Mouse (Mus musculus): Measurements from ENCODE around the gene Syt2. TPM values are rescaled to one million over a fixed set of nuclear protein-coding genes. Genes with fewer than 3 reads are reported as not detected.

Syt2 gene
- polyA plus RNA-seq, 1 experiment from 2014 or later, result 0.34 TPM

- Histone ChIP-seq H3K4me3 (replicated peaks) (no peak overlapping the region), H3K9me3 (no peaks in the 10 kb centered on the region), H3K27me3 (no peaks in the 10 kb centered on the region), H3K4me2 (no peak overlapping the region), H3K4me1 (replicated peaks) (no peaks in the 10 kb centered on the region), H3K27ac (no peak overlapping the region), H3K36me3 (no peaks in the 10 kb centered on the region), H3K9ac (replicated peaks) (no peak overlapping the region)
- no peak for ATAC-seq (ENCODE audit: insufficient number of reproducible peaks, insufficient read depth, low FRiP score, low TSS enrichment, low read depth)
- 53% methylated on average over 12 of the region's 12 CpGs for WGBS
Measured at GRCm38 (mm10) chr1:134719718-134720304, 73.3 kb downstream of the Syt2 start.

GRCm38 (mm10) chr1:134721486-134721885 lies 75.0 kb downstream of the Syt2 start:
- H3K4me2 ChIP-seq, result no peak overlapping the region
- no peaks in the 10 kb centered on the region for H3K36me3 ChIP-seq
- H3K4me3 ChIP-seq (replicated peaks), result no peak overlapping the region
- 83% methylated on average over 5 of the region's 5 CpGs for WGBS
- no peaks in the 10 kb centered on the region for H3K27me3 ChIP-seq
- no peaks in the 10 kb centered on the region for H3K9me3 ChIP-seq
- H3K4me1 ChIP-seq (replicated peaks), result no peaks in the 10 kb centered on the region
- ATAC-seq (ENCODE audit: insufficient number of reproducible peaks, insufficient read depth, low FRiP score, low TSS enrichment, low read depth), result no peak
- H3K9ac ChIP-seq (replicated peaks), result no peak overlapping the region
- H3K27ac ChIP-seq, result no peak overlapping the region

DNA sequence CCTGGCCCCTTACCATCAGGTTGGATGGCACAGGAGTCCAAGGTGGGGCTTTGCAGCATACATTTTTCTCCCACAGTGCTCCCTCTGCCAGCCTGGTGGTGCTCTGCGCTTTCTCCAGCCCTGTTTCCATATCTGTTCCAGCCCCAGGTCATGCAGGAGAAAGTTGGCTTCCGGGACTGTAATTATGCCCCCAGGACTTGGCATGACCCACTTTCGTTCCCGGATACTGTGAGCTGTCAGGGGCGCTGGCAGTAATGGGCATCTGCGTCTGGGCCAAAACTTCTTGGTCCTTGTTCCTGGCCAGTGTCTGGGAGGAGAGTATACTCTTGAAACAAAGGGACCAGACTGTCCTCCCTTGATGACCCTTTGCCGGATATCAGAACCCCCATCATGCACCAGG lies 76.4 kb downstream of the Syt2 start:
- Histone ChIP-seq H3K4me1 (replicated peaks) (no peaks in the 10 kb centered on the region), H3K9me3 (no peaks in the 10 kb centered on the region), H3K4me3 (replicated peaks) (no peak overlapping the region), H3K4me2 (no peak overlapping the region), H3K9ac (replicated peaks) (no peak overlapping the region), H3K36me3 (no peaks in the 10 kb centered on the region), H3K27me3 (no peaks in the 10 kb centered on the region), H3K27ac (no peak overlapping the region)
- ATAC-seq (ENCODE audit: insufficient number of reproducible peaks, insufficient read depth, low FRiP score, low TSS enrichment, low read depth), result no peak
- 78% methylated on average over 7 of the region's 7 CpGs for WGBS

DNA sequence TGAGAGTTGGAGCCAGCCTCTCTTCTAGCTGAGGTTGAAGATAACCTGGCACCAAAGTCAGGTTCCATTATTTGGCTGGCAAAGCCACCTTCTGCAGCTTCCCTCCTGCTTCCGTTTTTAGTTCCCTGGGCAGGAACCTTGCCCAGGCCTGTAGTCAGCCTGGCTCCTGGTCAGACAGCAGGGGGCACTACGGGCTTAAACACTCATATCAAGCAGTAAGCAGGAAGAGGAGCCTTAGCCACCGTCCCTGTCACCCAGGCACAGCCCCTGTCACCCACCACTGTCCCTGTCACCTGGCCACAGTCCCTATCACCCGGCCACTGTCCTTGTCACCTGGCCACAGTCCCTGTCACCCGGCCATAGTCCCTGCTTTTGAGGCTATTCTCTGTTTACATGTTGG lies 78.8 kb downstream of the Syt2 start:
- Histone ChIP-seq H3K4me1 (replicated peaks) (no peaks in the 10 kb centered on the region), H3K36me3 (no peaks in the 10 kb centered on the region), H3K9me3 (no peaks in the 10 kb centered on the region), H3K9ac (replicated peaks) (no peak overlapping the region), H3K27me3 (no peaks in the 10 kb centered on the region), H3K27ac (no peak overlapping the region), H3K4me3 (replicated peaks) (no peak overlapping the region), H3K4me2 (no peak overlapping the region)
- WGBS, result 53% methylated on average over 5 of the region's 5 CpGs
- ATAC-seq (ENCODE audit: insufficient number of reproducible peaks, insufficient read depth, low FRiP score, low TSS enrichment, low read depth), result no peak

DNA sequence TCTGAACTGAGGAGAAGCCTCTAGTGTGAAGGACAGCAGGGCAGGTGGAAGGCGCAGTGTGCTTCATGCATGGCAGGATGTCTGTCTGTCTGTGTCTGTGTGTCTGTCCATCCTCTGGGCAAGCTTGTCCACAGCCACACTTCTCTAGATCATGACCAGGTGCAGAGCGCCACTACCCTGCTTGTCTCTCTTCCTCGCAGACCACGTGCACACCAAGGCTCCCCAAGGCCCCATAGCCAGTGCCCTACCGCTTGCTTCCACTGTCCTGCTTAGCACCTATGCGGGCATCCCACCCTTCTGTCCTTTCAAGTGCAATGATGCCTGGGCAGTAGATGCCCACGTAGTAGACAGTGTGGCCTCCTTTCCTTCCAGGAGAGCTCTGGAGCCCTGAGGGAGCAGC lies 80.0 kb downstream of the Syt2 start:
- no peak overlapping the region for H3K27ac ChIP-seq
- no peaks in the 10 kb centered on the region for H3K9me3 ChIP-seq
- 92% methylated on average over 7 of the region's 7 CpGs for WGBS
- H3K9ac ChIP-seq (replicated peaks), result no peak overlapping the region
- ATAC-seq (ENCODE audit: insufficient number of reproducible peaks, insufficient read depth, low FRiP score, low TSS enrichment, low read depth), result no peak
- H3K4me3 ChIP-seq (replicated peaks), result no peak overlapping the region
- H3K36me3 ChIP-seq, result no peaks in the 10 kb centered on the region
- no peak overlapping the region for H3K4me2 ChIP-seq
- H3K4me1 ChIP-seq (replicated peaks), result no peaks in the 10 kb centered on the region
- H3K27me3 ChIP-seq, result no peaks in the 10 kb centered on the region

DNA sequence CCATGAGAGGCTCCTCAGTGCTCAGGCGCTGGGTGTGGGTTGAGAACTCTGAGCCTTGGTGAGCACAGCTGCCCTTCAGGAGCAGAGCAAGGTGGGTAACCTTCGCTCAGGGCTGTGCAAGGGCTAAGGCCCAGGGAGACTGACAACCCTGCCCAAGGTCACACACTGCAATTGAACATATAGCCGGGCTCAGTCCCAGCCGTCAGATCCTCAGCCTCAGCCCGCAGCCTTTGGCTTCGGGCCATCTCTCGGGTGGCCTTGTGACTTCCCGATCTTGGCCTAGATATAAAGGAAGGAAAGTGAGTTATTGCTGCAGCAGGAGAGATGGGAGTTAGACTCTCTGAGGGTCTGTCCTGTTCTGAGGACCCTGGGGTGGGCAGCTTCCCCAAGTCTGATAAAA lies 80.8 kb downstream of the Syt2 start:
- Histone ChIP-seq H3K27me3 (no peaks in the 10 kb centered on the region), H3K4me2 (no peak overlapping the region), H3K27ac (no peak overlapping the region), H3K4me3 (replicated peaks) (no peak overlapping the region), H3K4me1 (replicated peaks) (no peaks in the 10 kb centered on the region), H3K9me3 (no peaks in the 10 kb centered on the region), H3K36me3 (no peaks in the 10 kb centered on the region), H3K9ac (replicated peaks) (no peak overlapping the region)
- no peak for ATAC-seq (ENCODE audit: insufficient number of reproducible peaks, insufficient read depth, low FRiP score, low TSS enrichment, low read depth)
- WGBS, result 84% methylated on average over 8 of the region's 8 CpGs

DNA sequence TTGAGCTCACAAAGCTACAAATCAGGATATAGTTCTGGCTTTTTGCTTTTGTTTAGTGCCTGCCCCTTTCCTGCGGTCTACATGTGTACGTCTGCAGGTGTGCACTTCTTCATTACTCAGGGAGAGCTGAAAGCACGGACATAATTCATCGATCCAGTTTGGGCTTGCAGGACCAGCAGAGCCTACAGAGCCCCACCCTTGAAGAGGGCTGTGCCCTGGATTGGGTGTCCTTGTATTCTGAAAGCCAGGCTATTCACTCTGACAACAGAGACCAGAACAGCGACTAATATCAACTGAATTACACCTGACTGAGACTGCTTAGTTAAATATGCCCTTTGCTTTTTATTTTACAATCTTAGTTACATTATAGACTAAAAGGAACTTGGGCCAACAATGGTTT lies 87.2 kb downstream of the Syt2 start:
- WGBS, result 76% methylated on average over 5 of the region's 5 CpGs
- no peaks in the 10 kb centered on the region for H3K27me3 ChIP-seq
- H3K4me2 ChIP-seq, result no peak overlapping the region
- no peak overlapping the region for H3K4me3 ChIP-seq (replicated peaks)
- H3K36me3 ChIP-seq, result no peaks in the 10 kb centered on the region
- no peak overlapping the region for H3K9ac ChIP-seq (replicated peaks)
- no peaks in the 10 kb centered on the region; the same call in 1 of the 2 replicates for H3K9me3 ChIP-seq
- H3K27ac ChIP-seq, result no peak overlapping the region
- no peak for ATAC-seq (ENCODE audit: insufficient number of reproducible peaks, insufficient read depth, low FRiP score, low TSS enrichment, low read depth)
- 0 out of 2 replicates have a peak, but pooled peaks cover 3% of the 10 kb centered on the region for H3K4me1 ChIP-seq (replicated peaks)

DNA sequence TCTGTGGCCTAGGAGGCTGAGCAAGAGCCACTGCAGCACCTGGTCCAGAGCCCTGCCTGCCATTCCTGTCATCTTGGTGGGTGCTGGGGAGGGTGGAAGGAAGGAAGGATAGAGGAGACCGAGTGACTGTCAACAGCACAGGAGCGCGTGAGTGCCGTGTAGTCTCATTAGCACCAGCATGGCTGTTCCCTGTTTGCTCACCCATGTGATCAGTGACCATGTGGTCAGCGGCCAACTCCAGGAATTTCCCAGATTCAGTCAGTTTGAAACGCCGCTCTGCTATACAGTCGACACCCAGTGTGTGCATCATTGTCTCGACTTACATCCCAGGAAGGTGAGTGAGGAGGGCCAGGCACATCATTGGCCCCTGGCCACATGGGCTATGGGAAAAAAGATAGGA lies 91.0 kb downstream of the Syt2 start:
- WGBS, result 67% methylated on average over 9 of the region's 9 CpGs
- Histone ChIP-seq H3K27ac (no peak overlapping the region), H3K9me3 (no peaks in the 10 kb centered on the region; the same call in 1 of the 2 replicates), H3K4me3 (replicated peaks) (no peak overlapping the region), H3K4me2 (no peak overlapping the region), H3K4me1 (replicated peaks) (0 out of 2 replicates have a peak, but pooled peaks cover 3% of the 10 kb centered on the region), H3K9ac (replicated peaks) (no peak overlapping the region), H3K27me3 (no peaks in the 10 kb centered on the region), H3K36me3 (no peaks in the 10 kb centered on the region)
- no peak for ATAC-seq (ENCODE audit: insufficient number of reproducible peaks, insufficient read depth, low FRiP score, low TSS enrichment, low read depth)

DNA sequence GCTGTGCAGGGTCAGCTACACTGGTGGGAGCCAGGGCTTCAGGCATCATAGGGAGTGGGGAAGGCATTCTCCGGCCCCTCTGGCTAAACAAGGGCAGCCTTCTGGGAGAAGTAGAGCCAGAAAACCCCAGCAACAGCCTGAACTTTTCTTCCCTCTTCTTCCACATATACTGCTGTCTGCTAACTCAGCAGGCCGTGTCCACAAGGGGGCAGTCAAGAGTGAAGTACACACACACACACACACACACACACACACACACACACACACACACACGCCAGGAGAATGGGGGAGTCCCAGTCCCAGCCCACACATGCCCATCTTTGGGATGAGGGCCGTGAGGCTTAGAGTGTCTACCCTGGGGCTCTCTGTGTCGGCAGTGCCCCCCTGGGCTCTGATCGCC lies 95.0 kb downstream of the Syt2 start:
- H3K36me3 ChIP-seq, result no peaks in the 10 kb centered on the region
- H3K27ac ChIP-seq, result no peak overlapping the region
- WGBS, result 74% methylated on average over 5 of the region's 6 CpGs
- no peak overlapping the region for H3K9ac ChIP-seq (replicated peaks)
- 0 out of 2 replicates have a peak, but pooled peaks cover 3% of the 10 kb centered on the region for H3K4me1 ChIP-seq (replicated peaks)
- H3K4me3 ChIP-seq (replicated peaks), result no peak overlapping the region
- no peaks in the 10 kb centered on the region for H3K9me3 ChIP-seq
- no peaks in the 10 kb centered on the region for H3K27me3 ChIP-seq
- ATAC-seq (ENCODE audit: insufficient number of reproducible peaks, insufficient read depth, low FRiP score, low TSS enrichment, low read depth), result no peak
- no peak overlapping the region for H3K4me2 ChIP-seq

DNA sequence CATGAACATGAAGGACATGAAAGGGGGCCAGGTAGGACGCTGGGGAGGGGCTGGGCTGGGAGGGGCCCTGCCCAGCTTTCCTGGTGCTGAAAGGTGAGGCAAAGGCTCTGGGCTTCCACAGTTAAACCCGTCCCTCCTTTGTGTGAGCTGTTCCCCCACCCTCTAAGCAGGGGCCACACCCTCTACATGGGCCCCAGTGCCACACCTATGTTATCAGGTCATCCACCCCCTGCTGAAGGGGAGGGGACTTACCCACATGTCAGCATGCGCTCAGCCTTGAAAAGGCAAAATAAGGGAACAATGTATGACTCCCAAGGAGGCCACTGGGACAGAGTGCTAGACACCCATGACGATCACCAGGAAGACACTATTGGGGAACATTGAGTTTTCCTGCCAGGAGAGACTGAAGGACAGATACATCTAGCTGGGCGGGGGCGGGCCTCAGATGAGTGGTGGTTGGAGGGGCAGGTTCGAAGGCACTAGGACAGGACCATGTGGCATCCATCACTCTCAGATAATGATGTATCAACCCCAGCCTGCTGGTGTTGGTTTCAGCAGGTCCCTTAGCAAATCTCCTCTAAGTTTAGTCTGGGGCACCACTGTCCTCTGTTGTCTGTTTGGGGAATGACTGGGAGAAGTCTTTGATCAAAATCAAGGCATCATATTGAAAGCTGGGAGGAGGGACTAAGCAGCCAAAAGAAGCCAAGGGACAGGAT lies 95.6 kb downstream of the Syt2 start:
- no peak; the same call in 1 of the 2 replicates for ATAC-seq (ENCODE audit: insufficient number of reproducible peaks, insufficient read depth, low FRiP score, low TSS enrichment, low read depth)
- Histone ChIP-seq H3K9ac (replicated peaks) (no peak overlapping the region), H3K27me3 (no peaks in the 10 kb centered on the region), H3K36me3 (no peaks in the 10 kb centered on the region), H3K4me3 (replicated peaks) (no peak overlapping the region), H3K4me1 (replicated peaks) (peaks cover 3% of the 10 kb centered on the region; the same call in 1 of the 2 replicates), H3K9me3 (no peaks in the 10 kb centered on the region), H3K4me2 (no peak overlapping the region), H3K27ac (no peak overlapping the region)
- WGBS, result 67% methylated on average over 7 of the region's 7 CpGs

GRCm38 (mm10) chr1:134745648-134746047 lies 99.2 kb downstream of the Syt2 start:
- H3K4me1 ChIP-seq (replicated peaks), result peaks cover 7% of the 10 kb centered on the region; the same call in 1 of the 2 replicates

More at GRCm38 (mm10) chr1:134745648-134746047, 99.2 kb downstream of the Syt2 start:
- Histone ChIP-seq H3K27me3 (peaks cover 16% of the 10 kb centered on the region; the same call in 1 of the 2 replicates), H3K9ac (replicated peaks) (no peak overlapping the region), H3K9me3 (no peaks in the 10 kb centered on the region), H3K4me3 (replicated peaks) (no peak overlapping the region), H3K4me2 (no peak overlapping the region), H3K27ac (no peak overlapping the region), H3K36me3 (no peaks in the 10 kb centered on the region)
- ATAC-seq (ENCODE audit: insufficient number of reproducible peaks, insufficient read depth, low FRiP score, low TSS enrichment, low read depth), result no peak
- WGBS, result 42% methylated on average over 6 of the region's 6 CpGs
